Mouse (Mus musculus) right cerebral cortex, postnatal 25 days (tissue): ENCODE results near the gene Cdc20.
A peak's percentile ranks its signal among the peaks of the same experiment; 100 is the strongest.

Experiments
- DNase-seq: peaks from one replicate; pipeline ENCODE4 v3.0.0; 2022

Gene Cdc20

GRCm38 (mm10) chr4:118436820-118437603, at the start of gene Cdc20:
TSS of gene Cdc20 (minus strand) at chr4:118437352.
- peak; percentile 87 for DNase-seq

- no peak for DNase-seq
These were observed 39.8 kb upstream of the Cdc20 start for GRCm38 (mm10) chr4:118476773-118477530.

- no peak for DNase-seq
These were observed 35.5 kb upstream of the Cdc20 start for GRCm38 (mm10) chr4:118472687-118473086.

GRCm38 (mm10) chr4:118471281-118471680, 34.1 kb upstream of the Cdc20 start:
- no peak for DNase-seq

GRCm38 (mm10) chr4:118465697-118466163, 28.6 kb upstream of the Cdc20 start:
- no peak for DNase-seq

- peak; percentile 15 for DNase-seq
These were observed 27.8 kb upstream of the Cdc20 start for GRCm38 (mm10) chr4:118464956-118465355.

GRCm38 (mm10) chr4:118457345-118457975, 20.3 kb upstream of the Cdc20 start, which contains the start of gene Mpl:
TSS of gene Mpl (minus strand) at chr4:118457513.
- DNase-seq = no peak

- DNase-seq = no peak
These were observed 9.4 kb upstream of the Cdc20 start for GRCm38 (mm10) chr4:118446415-118447153.

GRCm38 (mm10) chr4:118445781-118446414, 8.7 kb upstream of the Cdc20 start:
- no peak for DNase-seq

- DNase-seq = no peak
These were observed 7.9 kb upstream of the Cdc20 start for GRCm38 (mm10) chr4:118445088-118445487.

GRCm38 (mm10) chr4:118437829-118438253, 689 bp upstream of the Cdc20 start:
- DNase-seq = no peak

GRCm38 (mm10) chr4:118432332-118432731, 4.8 kb downstream of the Cdc20 start:
- DNase-seq = no peak

GRCm38 (mm10) chr4:118429215-118429895, 7.8 kb downstream of the Cdc20 start:
- DNase-seq = no peak

- DNase-seq = no peak
These were observed 8.5 kb downstream of the Cdc20 start for GRCm38 (mm10) chr4:118428531-118429214.

GRCm38 (mm10) chr4:118427768-118428451, 9.2 kb downstream of the Cdc20 start, which contains the start of gene Elovl1:
TSS of gene Elovl1 (plus strand) at chr4:118428093.
- DNase-seq = peak; percentile 68

GRCm38 (mm10) chr4:118427415-118427767, 9.8 kb downstream of the Cdc20 start:
- no peak for DNase-seq

- DNase-seq = no peak
These were observed 11.8 kb downstream of the Cdc20 start for GRCm38 (mm10) chr4:118425374-118425773.

GRCm38 (mm10) chr4:118424541-118425160, 12.5 kb downstream of the Cdc20 start:
- DNase-seq = no peak

GRCm38 (mm10) chr4:118421384-118421783, 15.8 kb downstream of the Cdc20 start:
- no peak for DNase-seq
